Mouse (Mus musculus) forebrain, embryonic 16.5 days (tissue): ENCODE results near the gene Rnf11. TPM values are rescaled to one million over a fixed set of nuclear protein-coding genes. Genes with fewer than 3 reads are reported as not detected.

Experiments used
- ATAC-seq: fragments of 200-750 bp; cut with Nextera tagmentation; 2 replicates; pipeline ENCODE4 v1.8.0; 2017; ENCODE audit warnings: mild to moderate bottlenecking, moderate library complexity
- H3K27ac ChIP-seq: fragments of 300-500 bp; sonication (generic); 2 replicates; pipeline ENCODE4 v1.5.1; 2014; ENCODE audit warnings: low read length, control low read depth
- H3K27me3 ChIP-seq: fragments of 300-500 bp; sonication (generic); replicated peaks from 2 replicates; pipeline ENCODE4 v1.6.1; 2014; ENCODE audit warnings: low read length; ENCODE audit not compliant: control insufficient read depth, insufficient read depth
- H3K36me3 ChIP-seq: fragments of 300-500 bp; sonication (generic); 2 replicates; pipeline ENCODE4 v1.6.1; 2014; ENCODE audit not compliant: control insufficient read depth, insufficient read depth
- H3K4me1 ChIP-seq: fragments of 300-500 bp; sonication (generic); replicated peaks from 2 replicates; pipeline ENCODE4 v1.6.1; 2014; ENCODE audit warnings: low read length; ENCODE audit not compliant: control insufficient read depth, insufficient read depth
- H3K4me2 ChIP-seq: fragments of 300-500 bp; sonication (generic); 2 replicates; pipeline ENCODE4 v1.6.1; 2014; ENCODE audit warnings: mild to moderate bottlenecking, low read length, control low read depth
- H3K4me3 ChIP-seq: fragments of 300-500 bp; sonication (generic); replicated peaks from 2 replicates; pipeline ENCODE4 v1.5.1; 2014; ENCODE audit warnings: mild to moderate bottlenecking, low read length, control low read depth
- H3K9ac ChIP-seq: fragments of 300-500 bp; sonication (generic); replicated peaks from 2 replicates; pipeline ENCODE4 v1.6.1; 2014; ENCODE audit warnings: low read depth, low read length, control low read depth
- H3K9me3 ChIP-seq: fragments of 300-500 bp; sonication (generic); 2 replicates; pipeline ENCODE4 v1.6.1; 2016; ENCODE audit warnings: low read length; ENCODE audit not compliant: control insufficient read depth
- WGBS: fragments of 180-500 bp; shearing (Covaris S2); extraction: QIAGEN DNeasy Blood & Tissue Kit; methylation state at CpG from one replicate; pipeline ENCODE4 v1.1.7; 2014; 5-methylcytosine and 5-hydroxymethylcytosine counted together
- polyA plus RNA-seq: library from polyadenylated mRNA; unstranded; fragments of >200 nt; fragmentation: Nextera tagmentation; extraction: Ambion mirVana; gene quantifications from 2 replicates; pipeline ENCODE4 v1.2.1, GENCODE M21; 2015

Gene Rnf11
- polyA plus RNA-seq, 1 experiment from 2014 or later, result 53.2 TPM

- Histone ChIP-seq H3K27me3 (no peaks in the 10 kb centered on the region), H3K9me3 (no peaks in the 10 kb centered on the region), H3K4me3 (no peak overlapping the region), H3K27ac (no peak overlapping the region), H3K4me1 (no peaks in the 10 kb centered on the region), H3K9ac (no peak overlapping the region), H3K36me3 (no peaks in the 10 kb centered on the region), H3K4me2 (no peak overlapping the region)
- 96% methylated on average over 6 of the region's 6 CpGs for WGBS
- ATAC-seq, result no peak
Observed at GRCm38 (mm10) chr4:109456821-109457220, 27.7 kb downstream of the Rnf11 start.

GRCm38 (mm10) chr4:109448531-109448930 is 36.0 kb downstream of the Rnf11 start:
- Histone ChIP-seq H3K27ac (no peak overlapping the region), H3K27me3 (no peaks in the 10 kb centered on the region), H3K36me3 (no peaks in the 10 kb centered on the region), H3K9ac (no peak overlapping the region), H3K4me2 (no peak overlapping the region), H3K4me3 (no peak overlapping the region), H3K4me1 (peaks cover 7% of the 10 kb centered on the region), H3K9me3 (no peaks in the 10 kb centered on the region)
- ATAC-seq, result no peak
- 96% methylated on average over 2 of the region's 2 CpGs for WGBS

- no peaks in the 10 kb centered on the region for H3K9me3 ChIP-seq
- H3K4me1 ChIP-seq, result peaks cover 7% of the 10 kb centered on the region
- no peaks in the 10 kb centered on the region for H3K27me3 ChIP-seq
- no peak overlapping the region for H3K9ac ChIP-seq
- H3K36me3 ChIP-seq, result no peaks in the 10 kb centered on the region
- no peak overlapping the region for H3K4me2 ChIP-seq
- H3K4me3 ChIP-seq, result no peak overlapping the region
- H3K27ac ChIP-seq, result no peak overlapping the region
- WGBS, result 84% methylated on average over 1 of the region's 1 CpGs
- no peak for ATAC-seq
Observed at GRCm38 (mm10) chr4:109445956-109446355, 38.6 kb downstream of the Rnf11 start.

GRCm38 (mm10) chr4:109445397-109445796 is 39.1 kb downstream of the Rnf11 start:
- no peaks in the 10 kb centered on the region for H3K9me3 ChIP-seq
- no peak overlapping the region for H3K4me3 ChIP-seq
- no peak overlapping the region for H3K27ac ChIP-seq
- no peaks in the 10 kb centered on the region for H3K36me3 ChIP-seq
- no peaks in the 10 kb centered on the region for H3K27me3 ChIP-seq
- H3K4me1 ChIP-seq, result peaks cover 7% of the 10 kb centered on the region
- no peak overlapping the region for H3K4me2 ChIP-seq
- no peak for ATAC-seq
- 72% methylated on average over 2 of the region's 2 CpGs for WGBS
- H3K9ac ChIP-seq, result no peak overlapping the region

- Histone ChIP-seq H3K4me3 (no peak overlapping the region), H3K9ac (no peak overlapping the region), H3K4me1 (peaks cover 7% of the 10 kb centered on the region), H3K27ac (no peak overlapping the region), H3K4me2 (no peak overlapping the region), H3K9me3 (no peaks in the 10 kb centered on the region), H3K27me3 (no peaks in the 10 kb centered on the region), H3K36me3 (no peaks in the 10 kb centered on the region)
- 37% methylated on average over 2 of the region's 2 CpGs for WGBS
- no peak for ATAC-seq
Observed at GRCm38 (mm10) chr4:109444951-109445350, 39.6 kb downstream of the Rnf11 start.

GRCm38 (mm10) chr4:109444471-109444870 is 40.1 kb downstream of the Rnf11 start:
- H3K4me3 ChIP-seq, result no peak overlapping the region
- H3K4me1 ChIP-seq, result peaks cover 7% of the 10 kb centered on the region
- H3K36me3 ChIP-seq, result no peaks in the 10 kb centered on the region
- H3K9ac ChIP-seq, result no peak overlapping the region
- ATAC-seq, result no peak
- H3K9me3 ChIP-seq, result no peaks in the 10 kb centered on the region
- no peak overlapping the region for H3K4me2 ChIP-seq
- WGBS, result 42% methylated on average over 6 of the region's 6 CpGs
- no peaks in the 10 kb centered on the region for H3K27me3 ChIP-seq
- no peak overlapping the region for H3K27ac ChIP-seq

GRCm38 (mm10) chr4:109442649-109443048 is 41.9 kb downstream of the Rnf11 start:
- WGBS, result 76% methylated on average over 4 of the region's 4 CpGs
- no peak for ATAC-seq
- Histone ChIP-seq H3K9ac (no peak overlapping the region), H3K27me3 (no peaks in the 10 kb centered on the region), H3K27ac (no peak overlapping the region), H3K4me1 (peaks cover 7% of the 10 kb centered on the region), H3K36me3 (no peaks in the 10 kb centered on the region), H3K4me3 (no peak overlapping the region), H3K9me3 (no peaks in the 10 kb centered on the region), H3K4me2 (no peak overlapping the region)

- Histone ChIP-seq H3K4me1 (peaks cover 7% of the 10 kb centered on the region), H3K27me3 (no peaks in the 10 kb centered on the region), H3K9ac (no peak overlapping the region), H3K4me3 (no peak overlapping the region), H3K9me3 (no peaks in the 10 kb centered on the region), H3K27ac (no peak overlapping the region), H3K36me3 (no peaks in the 10 kb centered on the region), H3K4me2 (no peak overlapping the region)
- WGBS, result 92% methylated on average over 7 of the region's 7 CpGs
- no peak for ATAC-seq
Observed at GRCm38 (mm10) chr4:109442126-109442525, 42.4 kb downstream of the Rnf11 start.

GRCm38 (mm10) chr4:109441000-109441399 is 43.5 kb downstream of the Rnf11 start:
- no peak overlapping the region for H3K4me2 ChIP-seq
- no peaks in the 10 kb centered on the region for H3K9me3 ChIP-seq
- H3K9ac ChIP-seq, result no peak overlapping the region
- H3K27me3 ChIP-seq, result no peaks in the 10 kb centered on the region
- no peak overlapping the region for H3K4me3 ChIP-seq
- H3K27ac ChIP-seq, result no peak overlapping the region
- H3K36me3 ChIP-seq, result no peaks in the 10 kb centered on the region
- 79% methylated on average over 3 of the region's 3 CpGs for whole genome bisulfite sequencing
- ATAC-seq, result no peak
- peaks cover 7% of the 10 kb centered on the region for H3K4me1 ChIP-seq

GRCm38 (mm10) chr4:109440381-109440780 is 44.1 kb downstream of the Rnf11 start:
- H3K9ac ChIP-seq, result no peak overlapping the region
- peaks cover 5% of the 10 kb centered on the region for H3K4me1 ChIP-seq
- H3K9me3 ChIP-seq, result no peaks in the 10 kb centered on the region
- no peaks in the 10 kb centered on the region for H3K27me3 ChIP-seq
- no peak for ATAC-seq
- WGBS, result 92% methylated on average over 5 of the region's 5 CpGs
- no peak overlapping the region for H3K4me3 ChIP-seq
- no peak overlapping the region for H3K4me2 ChIP-seq
- no peak overlapping the region for H3K27ac ChIP-seq
- no peaks in the 10 kb centered on the region for H3K36me3 ChIP-seq
